Mouse (Mus musculus) lung, adult 2 months (tissue): ENCODE results near the gene Tmem211.

ENCODE experiments used
- CTCF ChIP-seq: fragments of 200-500 bp; IDR thresholded peaks from 2 replicates; pipeline ENCODE4 v1.5.1; 2011; ENCODE audit warnings: mild to moderate bottlenecking, low read length, control low read depth; ENCODE audit not compliant: insufficient read depth
- POLR2A ChIP-seq: fragments of 200-500 bp; IDR thresholded peaks from 2 replicates; pipeline ENCODE4 v1.6.1; 2011; ENCODE audit warnings: low read depth, mild to moderate bottlenecking, control low read depth, low read length, borderline replicate concordance; ENCODE audit errors: extremely low read depth

DNA sequence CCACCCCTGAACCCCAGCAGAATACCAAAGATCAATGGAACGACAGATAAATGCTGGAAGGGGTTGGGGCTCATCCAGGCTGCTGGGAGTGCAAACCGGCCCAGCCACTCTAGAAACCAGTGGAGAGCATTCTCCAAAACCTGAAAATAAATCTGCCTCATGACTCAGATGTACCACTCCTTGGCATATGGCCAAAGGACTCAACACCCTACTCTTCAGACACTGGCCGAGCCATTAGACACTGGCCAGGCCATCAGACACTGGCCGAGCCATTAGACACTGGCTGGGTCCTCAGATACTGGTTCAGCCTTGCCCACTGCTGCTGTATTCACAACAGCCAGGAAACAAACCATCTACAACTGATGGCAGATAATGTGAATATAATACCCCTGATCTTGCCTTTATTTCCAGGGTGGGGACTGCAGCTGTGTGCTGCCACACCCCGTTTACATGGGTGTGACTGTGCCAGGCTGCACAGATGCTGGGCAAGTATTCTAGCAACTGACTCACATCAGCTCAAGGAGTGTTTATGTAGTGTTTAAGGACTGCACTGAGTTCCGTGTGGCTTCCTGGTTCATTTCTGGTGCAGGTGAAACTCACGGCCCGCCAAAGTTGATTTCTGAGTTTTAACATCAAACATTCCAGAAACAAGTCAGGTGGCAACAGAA lies 22.7 kb downstream of the Tmem211 start:
- TF ChIP-seq CTCF (no peak), POLR2A (no peak)
